Mouse (Mus musculus) liver, adult 2 months (tissue): ENCODE measurements at regions not wholly inside any gene's neighbourhood (a gene's known extent, or its start where the extent isn't known, plus 50 kb on each side); places are given as distances from the start of the nearest gene placed in this dataset.

Experiments
- DNase-seq: peaks from one replicate; pipeline ENCODE4 v3.0.0-alpha.2; 2011; ENCODE audit warnings: low read depth, low spot score; ENCODE audit errors: extremely low read depth
- H3K27ac ChIP-seq: fragments of 200-500 bp; replicated peaks from 2 replicates; pipeline ENCODE4 v1.5.1; 2012; ENCODE audit warnings: low read depth, mild to moderate bottlenecking, control low read depth, inconsistent platforms, low read length; ENCODE audit not compliant: insufficient read depth
- H3K27me3 ChIP-seq: fragments of 200-500 bp; 2 replicates; pipeline ENCODE4 v1.6.1; 2012; ENCODE audit warnings: mild to moderate bottlenecking, moderate library complexity, low read length, inconsistent platforms; ENCODE audit not compliant: control insufficient read depth, insufficient read depth
- H3K36me3 ChIP-seq: fragments of 200-500 bp; 2 replicates; pipeline ENCODE4 v1.6.1; 2012; ENCODE audit warnings: low read length, inconsistent platforms; ENCODE audit not compliant: control insufficient read depth, insufficient read depth
- H3K4me1 ChIP-seq: fragments of 200-500 bp; 2 replicates; pipeline ENCODE4 v1.6.1; 2011; ENCODE audit warnings: low read length; ENCODE audit not compliant: control insufficient read depth, insufficient read depth
- H3K4me3 ChIP-seq: fragments of 200-500 bp; 2 replicates; pipeline ENCODE4 v1.5.1; 2011; ENCODE audit warnings: low read depth, mild to moderate bottlenecking, control low read depth, low read length, moderate library complexity; ENCODE audit not compliant: insufficient read depth
- H3K79me2 ChIP-seq: fragments of 200-500 bp; 2 replicates; pipeline ENCODE4 v1.6.1; 2012; ENCODE audit warnings: inconsistent platforms, mild to moderate bottlenecking, low read length, moderate library complexity; ENCODE audit not compliant: control insufficient read depth, insufficient read depth
- H3K9ac ChIP-seq: fragments of 200-500 bp; 2 replicates; pipeline ENCODE4 v1.6.1; 2012; ENCODE audit warnings: low read depth, mild to moderate bottlenecking, control low read depth, inconsistent platforms, low read length
- CTCF ChIP-seq: fragments of 200-500 bp; IDR thresholded peaks from 2 replicates; pipeline ENCODE4 v1.5.1; 2011; ENCODE audit warnings: low read depth, low read length, control low read depth
- POLR2A ChIP-seq: fragments of 200-500 bp; IDR thresholded peaks from 2 replicates; pipeline ENCODE4 v1.6.1; 2011; ENCODE audit warnings: low read length, control low read depth; ENCODE audit not compliant: insufficient read depth; ENCODE audit errors: extremely low read depth
- WGBS: fragments of 180-500 bp; shearing (Covaris S2); methylation state at CpG from one replicate; pipeline ENCODE4 v1.1.7; 2018; 5-methylcytosine and 5-hydroxymethylcytosine counted together

DNA sequence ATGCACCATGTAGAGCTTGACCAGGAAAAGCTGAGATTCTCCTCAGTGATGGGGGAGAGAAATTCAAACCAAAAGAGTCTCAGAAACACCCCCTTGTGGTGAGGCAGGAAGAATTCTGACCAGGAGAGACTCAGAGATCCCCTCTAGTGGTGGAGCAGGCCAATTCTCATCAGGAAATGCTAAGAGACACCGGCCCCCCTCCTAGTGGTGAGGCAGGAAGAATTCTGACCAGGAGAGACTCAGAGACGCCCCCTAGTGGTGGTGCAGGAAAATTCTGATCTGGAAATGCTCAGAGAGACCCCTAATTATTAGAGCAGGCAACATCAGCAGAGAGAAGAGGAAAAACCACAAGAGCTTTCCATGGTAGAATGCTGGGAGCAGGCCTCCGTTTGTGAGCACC is 303.4 kb downstream of the Dcdc2c start:
- peak; percentile 42 for DNase-seq
- Histone ChIP-seq H3K36me3 (no peaks in the 10 kb centered on the region), H3K79me2 (no peaks in the 10 kb centered on the region), H3K4me1 (no peaks in the 10 kb centered on the region), H3K4me3 (no peak overlapping the region), H3K9ac (no peak overlapping the region), H3K27ac (no peak overlapping the region), H3K27me3 (no peaks in the 10 kb centered on the region)
- 60% methylated on average over 3 of the region's 3 CpGs for WGBS
- TF ChIP-seq CTCF (peak; percentile 64), POLR2A (no peak)

DNA sequence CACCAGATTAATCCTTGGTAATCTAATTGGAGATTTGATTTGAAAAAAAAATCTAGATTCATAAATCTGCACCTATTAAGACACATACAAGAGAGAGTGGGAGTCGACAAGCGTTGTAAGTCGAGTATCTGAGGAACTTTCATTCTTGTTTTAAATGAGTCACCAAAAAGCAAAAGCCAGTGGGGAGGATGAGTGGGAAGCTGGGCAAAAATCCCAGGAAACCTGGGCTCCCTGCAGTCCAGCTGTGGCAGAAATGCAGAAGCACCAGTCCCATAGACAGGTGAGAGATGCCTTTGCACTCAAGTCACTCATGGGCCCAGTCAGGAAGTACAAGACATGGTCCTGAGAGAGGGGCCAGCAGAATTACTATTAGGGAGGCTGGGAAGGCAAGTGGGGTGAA is 303.9 kb downstream of the Dcdc2c start:
- TF ChIP-seq POLR2A (no peak), CTCF (no peak)
- H3K27ac ChIP-seq: no peak overlapping the region
- 94% methylated on average over 3 of the region's 3 CpGs for WGBS
- H3K9ac ChIP-seq: no peak overlapping the region
- no peaks in the 10 kb centered on the region for H3K27me3 ChIP-seq
- no peak for DNase-seq
- no peaks in the 10 kb centered on the region for H3K79me2 ChIP-seq
- no peaks in the 10 kb centered on the region for H3K36me3 ChIP-seq
- no peak overlapping the region for H3K4me3 ChIP-seq
- H3K4me1 ChIP-seq: no peaks in the 10 kb centered on the region

DNA sequence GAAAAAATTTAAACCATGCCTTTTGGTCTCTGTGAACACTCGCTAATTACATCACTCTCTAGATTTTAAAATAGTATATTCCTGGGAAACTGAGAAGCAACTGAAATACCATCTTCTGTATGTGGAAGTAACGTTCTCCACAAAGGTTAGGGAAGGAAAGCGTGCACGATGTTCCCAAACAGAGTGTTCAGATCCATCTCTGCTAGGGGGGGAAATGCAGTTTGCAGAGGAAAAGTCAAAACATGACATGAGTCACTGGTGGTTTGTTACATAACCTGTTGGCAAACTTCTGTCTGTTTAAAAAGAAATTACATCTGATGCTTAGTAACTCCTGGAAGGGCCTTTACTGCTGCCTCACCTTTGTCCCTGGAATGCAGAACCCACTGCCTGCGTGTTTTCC is 314.2 kb downstream of the Dcdc2c start:
- H3K4me3 ChIP-seq: no peak overlapping the region
- no peak for DNase-seq
- H3K9ac ChIP-seq: no peak overlapping the region
- no peaks in the 10 kb centered on the region for H3K27me3 ChIP-seq
- no peak for TF ChIP-seq POLR2A
- H3K4me1 ChIP-seq: no peaks in the 10 kb centered on the region
- H3K36me3 ChIP-seq: no peaks in the 10 kb centered on the region
- no peaks in the 10 kb centered on the region for H3K79me2 ChIP-seq
- WGBS: 73% methylated on average over 5 of the region's 5 CpGs
- H3K27ac ChIP-seq: no peak overlapping the region

- no peaks in the 10 kb centered on the region for H3K79me2 ChIP-seq
- no peak for DNase-seq
- no peak overlapping the region for H3K4me3 ChIP-seq
- H3K9ac ChIP-seq: no peak overlapping the region
- 83% methylated on average over 4 of the region's 4 CpGs for WGBS
- H3K27ac ChIP-seq: no peak overlapping the region
- no peaks in the 10 kb centered on the region for H3K27me3 ChIP-seq
- TF ChIP-seq POLR2A (no peak), CTCF (no peak)
- H3K4me1 ChIP-seq: no peaks in the 10 kb centered on the region
- no peaks in the 10 kb centered on the region for H3K36me3 ChIP-seq
These were observed 315.2 kb downstream of the Dcdc2c start for GRCm38 (mm10) chr12:28237041-28237440.

DNA sequence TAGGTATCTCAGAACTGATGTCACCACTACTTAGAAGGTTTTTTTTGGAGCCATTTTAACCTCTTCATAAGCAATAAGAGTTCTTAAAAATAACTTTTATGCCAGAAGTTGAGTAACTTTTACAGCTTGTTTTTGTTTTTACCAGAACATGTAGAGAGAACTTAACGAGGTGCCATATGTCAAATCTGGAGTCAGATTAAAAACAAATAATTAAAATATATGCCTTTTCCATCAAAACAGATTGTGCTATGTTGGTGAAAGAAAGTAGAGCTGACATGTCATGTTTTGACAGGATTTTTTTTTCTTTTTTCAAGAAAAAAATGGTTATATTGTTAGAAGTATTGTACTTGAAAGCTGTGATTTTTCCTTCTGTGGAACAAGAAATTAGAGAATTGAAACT is 349.4 kb downstream of the Dcdc2c start:
- H3K4me3 ChIP-seq: no peak overlapping the region
- DNase-seq: no peak
- no peak overlapping the region for H3K9ac ChIP-seq
- H3K36me3 ChIP-seq: no peaks in the 10 kb centered on the region
- H3K27me3 ChIP-seq: no peaks in the 10 kb centered on the region
- H3K4me1 ChIP-seq: no peaks in the 10 kb centered on the region
- no peak overlapping the region for H3K27ac ChIP-seq
- H3K79me2 ChIP-seq: no peaks in the 10 kb centered on the region
- WGBS: 75% methylated on average over 1 of the region's 1 CpGs
- TF ChIP-seq CTCF (no peak), POLR2A (no peak)

- Histone ChIP-seq H3K36me3 (no peaks in the 10 kb centered on the region), H3K79me2 (no peaks in the 10 kb centered on the region), H3K4me1 (no peaks in the 10 kb centered on the region), H3K4me3 (no peak overlapping the region), H3K9ac (no peak overlapping the region), H3K27ac (no peak overlapping the region), H3K27me3 (no peaks in the 10 kb centered on the region)
- no peak for DNase-seq
- TF ChIP-seq POLR2A: no peak
- no peak for TF ChIP-seq CTCF
These were observed 365.5 kb downstream of the Dcdc2c start for GRCm38 (mm10) chr12:28186695-28187094.
